Mouse (Mus musculus) kidney, embryonic 16.5 days (tissue): ENCODE data around the gene Lrrd1. TPM values are rescaled to one million over a fixed set of nuclear protein-coding genes. Genes with fewer than 3 reads are reported as not detected.
"Not testable (repeated sequence)": the region's sequence is repeated elsewhere in the genome, so short reads cannot be mapped to it uniquely, and the experiment has no call there.

Experiments
- ATAC-seq: fragments of 200-750 bp; cut with Nextera tagmentation; 2 replicates; pipeline ENCODE4 v1.8.0; 2017; ENCODE audit warnings: moderate TSS enrichment; ENCODE audit not compliant: low FRiP score, low TSS enrichment
- H3K27ac ChIP-seq: fragments of 300-500 bp; sonication (generic); 2 replicates; pipeline ENCODE4 v1.5.1; 2014; ENCODE audit warnings: low read length
- H3K27me3 ChIP-seq: fragments of 300-500 bp; sonication (generic); 2 replicates; pipeline ENCODE4 v1.6.1; 2014; ENCODE audit warnings: low read length, control low read depth, mixed read lengths; ENCODE audit not compliant: insufficient read depth
- H3K36me3 ChIP-seq: fragments of 300-500 bp; sonication (generic); 2 replicates; pipeline ENCODE4 v1.6.1; 2014; ENCODE audit warnings: low read length, control low read depth, mixed read lengths; ENCODE audit not compliant: insufficient read depth
- H3K4me1 ChIP-seq: fragments of 300-500 bp; sonication (generic); 2 replicates; pipeline ENCODE4 v1.6.1; 2014; ENCODE audit warnings: low read length, control low read depth, mixed read lengths; ENCODE audit not compliant: insufficient read depth
- H3K4me2 ChIP-seq: fragments of 300-500 bp; sonication (generic); replicated peaks from 2 replicates; pipeline ENCODE4 v1.6.1; 2014; ENCODE audit warnings: low read depth, low read length
- H3K4me3 ChIP-seq: fragments of 300-500 bp; sonication (generic); 2 replicates; pipeline ENCODE4 v1.5.1; 2014; ENCODE audit warnings: mild to moderate bottlenecking, low read length
- H3K9ac ChIP-seq: fragments of 300-500 bp; sonication (generic); replicated peaks from 2 replicates; pipeline ENCODE4 v1.6.1; 2014; ENCODE audit warnings: low read length
- H3K9me3 ChIP-seq: fragments of 300-500 bp; sonication (generic); 2 replicates; pipeline ENCODE4 v1.6.1; 2016; ENCODE audit warnings: low read length, control low read depth
- WGBS: fragments of 180-500 bp; shearing (Covaris S2); extraction: QIAGEN DNeasy Blood & Tissue Kit; methylation state at CpG from one replicate; pipeline ENCODE4 v1.1.7; 2014; 5-methylcytosine and 5-hydroxymethylcytosine counted together
- polyA plus RNA-seq: library from polyadenylated mRNA; unstranded; fragments of >200 nt; fragmentation: Nextera tagmentation; extraction: Ambion mirVana; gene quantifications from 2 replicates; pipeline ENCODE4 v1.2.1, GENCODE M21; 2015

Lrrd1 gene
- not detected in 2 replicates for polyA plus RNA-seq

GRCm38 (mm10) chr5:3845026-3845425 is at the start of gene Lrrd1:
TSS of gene Lrrd1 (plus strand) at chr5:3845173.
- no peak for ATAC-seq
- 0 out of 2 replicates have a peak, but pooled peaks cover 3% of the 10 kb centered on the region for H3K4me1 ChIP-seq
- peak within 1 kb of the TSS; percentile 37 for H3K4me3 ChIP-seq
- H3K27me3 ChIP-seq = no peaks in the 10 kb centered on the region
- H3K27ac ChIP-seq = no peak within 1 kb of the TSS
- no peaks in the 10 kb centered on the region for H3K9me3 ChIP-seq
- WGBS = 3% methylated on average over 24 of the region's 24 CpGs
- peak within 1 kb of the TSS; percentile 66 for H3K4me2 ChIP-seq
- 0 out of 2 replicates have a peak, but pooled peaks cover 6% of the 10 kb centered on the region for H3K36me3 ChIP-seq
- 0 out of 2 replicates have a peak within 1 kb of the TSS, but pooled peaks have one; percentile 4 for H3K9ac ChIP-seq

- H3K4me1 ChIP-seq, H3K4me3 ChIP-seq, H3K27me3 ChIP-seq, H3K4me2 ChIP-seq, H3K27ac ChIP-seq, H3K36me3 ChIP-seq, H3K9ac ChIP-seq, H3K9me3 ChIP-seq, ATAC-seq: not testable (repeated sequence)
- 94% methylated on average over 2 of the region's 2 CpGs for WGBS
Observed at GRCm38 (mm10) chr5:3797101-3797500, 47.9 kb upstream of the Lrrd1 start.

GRCm38 (mm10) chr5:3798656-3799055 is 46.3 kb upstream of the Lrrd1 start:
- not testable (repeated sequence) for H3K9ac ChIP-seq, H3K27ac ChIP-seq, H3K36me3 ChIP-seq

GRCm38 (mm10) chr5:3800041-3800440 is 44.9 kb upstream of the Lrrd1 start:
- ATAC-seq = no peak
- WGBS = 95% methylated on average over 1 of the region's 1 CpGs
- H3K4me3 ChIP-seq = no peak overlapping the region

More at GRCm38 (mm10) chr5:3798656-3799055, 46.3 kb upstream of the Lrrd1 start:
- H3K4me2 ChIP-seq, H3K4me1 ChIP-seq, ATAC-seq, H3K9me3 ChIP-seq, H3K27me3 ChIP-seq, H3K4me3 ChIP-seq: not testable (repeated sequence)

GRCm38 (mm10) chr5:3800881-3801280 is 44.1 kb upstream of the Lrrd1 start:
- Histone ChIP-seq H3K27ac (no peak overlapping the region), H3K4me1 (peaks cover 5% of the 10 kb centered on the region; the same call in 1 of the 2 replicates), H3K9ac (no peak overlapping the region), H3K36me3 (no peaks in the 10 kb centered on the region), H3K4me3 (no peak overlapping the region; the same call in 1 of the 2 replicates), H3K4me2 (peak overlapping the region; percentile 16), H3K27me3 (no peaks in the 10 kb centered on the region), H3K9me3 (no peaks in the 10 kb centered on the region)
- WGBS = 70% methylated on average over 4 of the region's 4 CpGs
- no peak for ATAC-seq

More at GRCm38 (mm10) chr5:3800041-3800440, 44.9 kb upstream of the Lrrd1 start:
- H3K4me2 ChIP-seq = no peak overlapping the region
- no peaks in the 10 kb centered on the region for H3K36me3 ChIP-seq
- peaks cover 5% of the 10 kb centered on the region; the same call in 1 of the 2 replicates for H3K4me1 ChIP-seq
- H3K9ac ChIP-seq = no peak overlapping the region
- H3K27ac ChIP-seq = no peak overlapping the region
- no peaks in the 10 kb centered on the region for H3K9me3 ChIP-seq
- no peaks in the 10 kb centered on the region for H3K27me3 ChIP-seq

GRCm38 (mm10) chr5:3801672-3802432 is 43.1 kb upstream of the Lrrd1 start:
- H3K9ac ChIP-seq = peak overlapping the region; percentile 88
- no peaks in the 10 kb centered on the region for H3K9me3 ChIP-seq
- H3K4me2 ChIP-seq = peak overlapping the region; percentile 93
- 3% methylated on average over 18 of the region's 18 CpGs for WGBS
- H3K27me3 ChIP-seq = no peaks in the 10 kb centered on the region
- no peak; the same call in 1 of the 2 replicates for ATAC-seq
- peaks cover 5% of the 10 kb centered on the region; the same call in 1 of the 2 replicates for H3K4me1 ChIP-seq
- H3K27ac ChIP-seq = peak overlapping the region; percentile 85
- peak overlapping the region; percentile 89 for H3K4me3 ChIP-seq
- no peaks in the 10 kb centered on the region for H3K36me3 ChIP-seq

- WGBS = under 1% methylated on average over 96 of the region's 109 CpGs
- Histone ChIP-seq H3K36me3 (no peaks in the 10 kb centered on the region), H3K27me3 (no peaks in the 10 kb centered on the region), H3K4me1 (peaks cover 5% of the 10 kb centered on the region; the same call in 1 of the 2 replicates), H3K27ac (peak within 1 kb of the TSS; percentile 85), H3K4me3 (peak within 1 kb of the TSS; percentile 89), H3K9ac (peak within 1 kb of the TSS; percentile 88), H3K9me3 (no peaks in the 10 kb centered on the region), H3K4me2 (peak within 1 kb of the TSS; percentile 93)
- ATAC-seq = peak; percentile 96
Observed at GRCm38 (mm10) chr5:3802433-3803291, 42.3 kb upstream of the Lrrd1 start, which contains the start of the genes Ankib1 and Krit1. TSS of gene Ankib1 (minus strand) at chr5:3802925. TSS of gene Krit1 (plus strand) at chr5:3803184.

- H3K27ac ChIP-seq = peak overlapping the region; percentile 85
- peak; percentile 77 for ATAC-seq
- peak overlapping the region; percentile 93 for H3K4me2 ChIP-seq
- H3K36me3 ChIP-seq = no peaks in the 10 kb centered on the region
- peak overlapping the region; percentile 88 for H3K9ac ChIP-seq
- under 1% methylated on average over 36 of the region's 36 CpGs for WGBS
- H3K4me1 ChIP-seq = peaks cover 5% of the 10 kb centered on the region; the same call in 1 of the 2 replicates
- H3K4me3 ChIP-seq = peak overlapping the region; percentile 89
- H3K9me3 ChIP-seq = no peaks in the 10 kb centered on the region
- no peaks in the 10 kb centered on the region for H3K27me3 ChIP-seq
Observed at GRCm38 (mm10) chr5:3803292-3804165, 41.4 kb upstream of the Lrrd1 start.

GRCm38 (mm10) chr5:3808472-3808871 is 36.5 kb upstream of the Lrrd1 start:
- H3K4me1 ChIP-seq = peaks cover 3% of the 10 kb centered on the region; the same call in 1 of the 2 replicates
- 100% methylated on average over 1 of the region's 1 CpGs for WGBS
- peaks cover 11% of the 10 kb centered on the region for H3K36me3 ChIP-seq
- no peaks in the 10 kb centered on the region for H3K9me3 ChIP-seq
- ATAC-seq = no peak
- no peak overlapping the region for H3K27ac ChIP-seq
- H3K27me3 ChIP-seq = no peaks in the 10 kb centered on the region
- H3K9ac ChIP-seq = no peak overlapping the region
- H3K4me2 ChIP-seq = no peak overlapping the region
- H3K4me3 ChIP-seq = no peak overlapping the region
